Mouse (Mus musculus) small intestine, adult 2 months (tissue): ENCODE results near the gene Sh3d19. TPM values are rescaled to one million over a fixed set of nuclear protein-coding genes. Genes with fewer than 3 reads are reported as not detected.

Experiments
- H3K27ac ChIP-seq: fragments of 200-500 bp; 2 replicates; pipeline ENCODE4 v1.5.1; 2012; ENCODE audit warnings: low read depth, low read length, control low read depth, inconsistent platforms; ENCODE audit not compliant: insufficient read depth
- H3K27me3 ChIP-seq: fragments of 200-500 bp; 2 replicates; pipeline ENCODE4 v1.6.1; 2012; ENCODE audit warnings: mild to moderate bottlenecking, moderate library complexity, low read length, inconsistent platforms; ENCODE audit not compliant: control insufficient read depth, insufficient read depth
- H3K36me3 ChIP-seq: fragments of 200-500 bp; 2 replicates; pipeline ENCODE4 v1.6.1; 2012; ENCODE audit warnings: mild to moderate bottlenecking, low read length, control low read depth, inconsistent platforms; ENCODE audit not compliant: control insufficient read depth, insufficient read depth
- H3K4me1 ChIP-seq: fragments of 200-500 bp; 2 replicates; pipeline ENCODE4 v1.6.1; 2012; ENCODE audit warnings: low read length, inconsistent platforms, mixed read lengths; ENCODE audit not compliant: control insufficient read depth, insufficient read depth, insufficient read length
- H3K4me3 ChIP-seq: fragments of 200-500 bp; 2 replicates; pipeline ENCODE4 v1.5.1; 2012; ENCODE audit warnings: low read depth, mild to moderate bottlenecking, control low read depth, inconsistent platforms, low read length, moderate library complexity
- CTCF ChIP-seq: fragments of 200-500 bp; IDR thresholded peaks from 2 replicates; pipeline ENCODE4 v1.5.1; 2012; ENCODE audit warnings: low read depth, mild to moderate bottlenecking, control low read depth, inconsistent platforms, low read length, moderate library complexity, mixed read lengths; ENCODE audit not compliant: insufficient replicate concordance, insufficient read length; ENCODE audit errors: extremely low read depth
- POLR2A ChIP-seq: fragments of 200-500 bp; IDR thresholded peaks from 2 replicates; pipeline ENCODE4 v1.6.1; 2012; ENCODE audit warnings: low read depth, mild to moderate bottlenecking, control low read depth, inconsistent platforms, low read length, moderate library complexity
- WGBS: fragments of 180-500 bp; shearing (Covaris S2); methylation state at CpG from one replicate; pipeline ENCODE4 v1.1.7; 2018; 5-methylcytosine and 5-hydroxymethylcytosine counted together
- polyA plus RNA-seq: library from polyadenylated mRNA; depleted of rRNA; stranded (reverse); fragments of >200 nt; gene quantifications from 2 replicates; pipeline ENCODE4 v1.2.3, GENCODE M21; 2012; rRNA removed

The Sh3d19 gene
- polyA plus RNA-seq, 1 experiment: 205 TPM

DNA sequence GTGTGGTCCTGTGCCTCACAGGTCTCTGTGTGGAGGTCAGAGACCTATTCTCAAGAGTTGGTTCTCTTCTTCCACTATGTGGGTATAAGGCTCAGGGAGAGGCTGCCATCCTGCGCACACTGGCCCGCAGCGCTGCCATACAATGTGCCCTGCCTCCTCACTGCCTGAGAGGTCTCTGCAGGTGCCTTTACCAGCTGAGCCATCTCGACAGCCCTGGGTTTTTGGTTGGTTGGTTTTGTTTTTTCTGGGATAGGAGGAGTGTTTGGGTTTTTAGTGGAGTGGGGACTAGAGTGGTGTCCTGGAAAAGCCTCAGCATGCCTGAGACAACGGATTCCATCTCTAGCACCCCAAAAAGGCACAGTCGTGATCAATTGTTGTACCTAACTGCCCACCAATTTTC is 172.4 kb downstream of the Sh3d19 start:
- TF ChIP-seq POLR2A (no peak), CTCF (no peak)
- no peaks in the 10 kb centered on the region for H3K27me3 ChIP-seq
- WGBS: 90% methylated on average over 6 of the region's 6 CpGs
- H3K4me1 ChIP-seq: no peaks in the 10 kb centered on the region; the same call in 1 of the 2 replicates
- H3K4me3 ChIP-seq: 0 out of 2 replicates have a peak overlapping the region, but pooled peaks have one; percentile 4
- H3K36me3 ChIP-seq: peaks cover 16% of the 10 kb centered on the region
- peak overlapping the region; percentile 12; the same call in 1 of the 2 replicates for H3K27ac ChIP-seq

- Histone ChIP-seq H3K27ac (no peak overlapping the region), H3K4me3 (no peak overlapping the region), H3K4me1 (no peaks in the 10 kb centered on the region), H3K36me3 (no peaks in the 10 kb centered on the region), H3K27me3 (no peaks in the 10 kb centered on the region)
- 84% methylated on average over 6 of the region's 6 CpGs for WGBS
- TF ChIP-seq CTCF: no peak
- no peak for TF ChIP-seq POLR2A
These were observed 178.2 kb downstream of the Sh3d19 start for GRCm38 (mm10) chr3:86149063-86149462.

- TF ChIP-seq POLR2A (no peak), CTCF (no peak)
These were observed 178.6 kb downstream of the Sh3d19 start for GRCm38 (mm10) chr3:86149521-86149920.

GRCm38 (mm10) chr3:86168841-86169425 is 198.0 kb downstream of the Sh3d19 start:
- no peak for TF ChIP-seq POLR2A
- no peak for TF ChIP-seq CTCF
- no peaks in the 10 kb centered on the region for H3K4me1 ChIP-seq
- no peaks in the 10 kb centered on the region for H3K27me3 ChIP-seq
- WGBS: 71% methylated on average over 8 of the region's 8 CpGs
- no peaks in the 10 kb centered on the region for H3K36me3 ChIP-seq
- no peak overlapping the region for H3K4me3 ChIP-seq
- H3K27ac ChIP-seq: no peak overlapping the region

More at GRCm38 (mm10) chr3:86149521-86149920, 178.6 kb downstream of the Sh3d19 start:
- no peaks in the 10 kb centered on the region for H3K4me1 ChIP-seq
- no peak overlapping the region for H3K27ac ChIP-seq
- H3K36me3 ChIP-seq: no peaks in the 10 kb centered on the region
- no peaks in the 10 kb centered on the region for H3K27me3 ChIP-seq
- H3K4me3 ChIP-seq: no peak overlapping the region
- 78% methylated on average over 9 of the region's 9 CpGs for WGBS

- Histone ChIP-seq H3K4me3 (no peak overlapping the region), H3K4me1 (peaks cover 7% of the 10 kb centered on the region; the same call in 1 of the 2 replicates), H3K27ac (no peak overlapping the region), H3K27me3 (no peaks in the 10 kb centered on the region), H3K36me3 (no peaks in the 10 kb centered on the region)
- WGBS: 70% methylated on average over 7 of the region's 7 CpGs
- TF ChIP-seq CTCF: no peak
- no peak for TF ChIP-seq POLR2A
These were observed 208.8 kb downstream of the Sh3d19 start for GRCm38 (mm10) chr3:86179714-86180113.

Other genes with a start within 250 kb of the Sh3d19 start
- 8.0 and 12.6 TPM in 2 replicates for gene Fam160a1, start 153.8 kb upstream of the Sh3d19 start, polyA plus RNA-seq
- gene Glt28d2, start 83.6 kb upstream of the Sh3d19 start, polyA plus RNA-seq: 2.3 and 2.7 TPM in 2 replicates
- 26.5 and 58.2 TPM in 2 replicates for gene Gm37240, start 83.6 kb upstream of the Sh3d19 start, polyA plus RNA-seq
- gene Prss48, start 31.4 kb downstream of the Sh3d19 start, polyA plus RNA-seq: not detected in 2 replicates
- 72.2 and 82.5 TPM in 2 replicates for gene Rps3a1, start 171.6 kb downstream of the Sh3d19 start, polyA plus RNA-seq